Mouse (Mus musculus): ENCODE measurements around the gene Erc2.

GRCm38 (mm10) chr14:28043095-28043494 is 420.9 kb downstream of the Erc2 start:
- TF ChIP-seq CTCF (IDR thresholded peaks at IDR 0.05; ENCODE audit: control insufficient read depth, insufficient read depth, insufficient read length) (no peak), MAX (IDR thresholded peaks at IDR 0.05) (no peak), USF1 (IDR thresholded peaks at IDR 0.05; ENCODE audit: low read depth) (no peak), MYOG (IDR thresholded peaks at IDR 0.05; ENCODE audit: control insufficient read depth, extremely low read depth, insufficient read length) (no peak), CEBPB (IDR thresholded peaks at IDR 0.05; ENCODE audit: low read depth) (no peak)
